Mouse (Mus musculus): ENCODE results near the gene Ifitm1.

Gene Ifitm1

GRCm38 (mm10) chr7:140966921-140967320 is at the start of gene Ifitm1:
Gene Ifitm1, plus strand, starts transcription at chr7:140967221.
- DNase-seq (ENCODE audit: low read depth, low spot score) = no peak

DNA sequence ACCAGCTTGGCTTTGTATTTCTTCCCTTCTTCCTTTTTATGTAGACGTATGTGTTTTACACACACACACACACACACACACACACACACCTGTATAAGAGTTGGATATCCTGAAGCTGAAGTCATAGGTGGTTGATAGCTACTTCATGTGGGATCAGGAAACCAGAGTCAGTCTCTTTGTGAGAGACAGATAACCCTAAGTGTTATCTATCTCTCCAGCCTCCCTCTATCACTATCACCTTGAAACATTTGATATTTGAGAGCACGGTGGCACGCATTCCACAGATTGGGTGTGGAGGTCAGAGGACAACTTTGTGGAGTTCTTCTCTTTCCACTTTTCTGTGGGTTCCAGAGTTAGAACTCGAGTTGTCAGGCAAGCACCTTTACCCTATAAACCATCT is 47.1 kb upstream of the Ifitm1 start:
- no peak for DNase-seq (ENCODE audit: low read depth, low spot score)

DNA sequence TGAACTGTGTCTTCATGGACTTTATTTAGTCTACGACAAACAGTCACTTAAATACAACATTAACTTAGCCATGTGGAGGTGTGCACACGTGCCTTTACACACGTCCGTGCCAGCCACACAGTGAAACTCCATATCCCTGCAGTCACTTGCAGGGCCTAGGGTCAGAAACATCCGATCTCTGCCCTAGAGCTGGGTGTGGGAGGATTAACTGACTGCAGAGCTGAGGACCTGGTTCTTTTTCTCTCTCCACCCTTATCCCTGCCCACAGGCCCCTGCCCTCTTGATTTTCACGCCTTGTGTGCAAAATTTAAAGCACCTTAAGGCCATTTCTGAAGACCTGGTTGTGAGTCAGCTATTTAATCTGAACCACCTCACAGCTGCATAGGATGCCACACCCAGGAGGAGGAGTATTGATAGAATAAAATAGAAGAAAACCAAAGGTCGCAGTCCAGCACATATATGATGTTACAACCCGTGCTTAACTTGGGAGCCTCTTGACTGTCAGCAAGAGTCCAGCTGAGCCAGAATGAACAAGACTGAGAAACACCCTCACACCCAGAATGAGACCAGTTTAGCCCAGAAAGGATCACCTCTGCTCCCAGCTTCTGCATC is 46.5 kb upstream of the Ifitm1 start, which contains the start of gene Nlrp6:
TSS of gene Nlrp6 (plus strand) at position 485 of the 612 bp plus-strand sequence.
- no peak for DNase-seq (ENCODE audit: low read depth, low spot score)

GRCm38 (mm10) chr7:140921225-140921975 is 45.6 kb upstream of the Ifitm1 start:
- no peak for DNase-seq (ENCODE audit: low read depth, low spot score)

GRCm38 (mm10) chr7:140922398-140923069 is 44.5 kb upstream of the Ifitm1 start:
- no peak for DNase-seq (ENCODE audit: low read depth, low spot score)

- no peak for DNase-seq (ENCODE audit: low read depth, low spot score)
Observed at GRCm38 (mm10) chr7:140923070-140923775, 43.8 kb upstream of the Ifitm1 start.

DNA sequence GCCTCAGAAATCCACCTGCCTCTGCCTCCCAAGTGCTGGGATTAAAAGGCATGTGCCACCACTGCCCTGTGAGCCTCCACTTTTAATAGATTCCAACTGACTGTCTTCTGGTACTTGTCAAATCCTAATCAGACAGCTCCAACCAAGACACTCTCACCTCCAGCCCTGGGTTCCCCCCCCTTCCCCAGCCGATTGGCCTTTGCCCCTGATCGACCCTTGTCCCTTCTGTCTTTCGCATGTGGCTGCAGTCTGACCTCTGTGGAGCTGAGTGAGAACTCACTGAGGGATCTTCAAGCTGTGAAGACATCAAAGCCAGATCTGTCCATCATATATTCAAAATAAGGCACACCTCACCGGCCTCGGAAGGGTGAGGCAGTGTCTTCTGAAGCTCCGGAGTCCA is 39.8 kb upstream of the Ifitm1 start:
- no peak for DNase-seq (ENCODE audit: low read depth, low spot score)

DNA sequence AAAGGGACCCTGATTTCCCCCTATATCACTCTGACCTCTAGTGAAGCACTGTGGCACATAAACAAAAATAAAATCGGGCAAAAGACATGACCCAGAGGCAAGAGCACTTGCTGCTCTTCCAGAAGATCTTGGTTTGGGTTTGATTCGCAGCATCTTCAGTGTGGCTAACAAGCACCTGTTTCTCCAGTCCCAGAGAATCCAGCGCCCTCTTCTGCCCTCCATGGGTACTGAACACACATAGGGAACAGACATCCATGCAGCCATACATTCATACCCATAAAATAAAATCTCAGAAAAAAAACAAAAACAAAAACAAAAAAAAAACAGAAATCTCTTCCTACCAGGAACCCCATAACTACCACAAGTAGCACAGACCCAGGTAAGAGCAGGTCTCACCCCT is 28.6 kb upstream of the Ifitm1 start:
- DNase-seq (ENCODE audit: low read depth, low spot score) = peak; percentile 51

DNA sequence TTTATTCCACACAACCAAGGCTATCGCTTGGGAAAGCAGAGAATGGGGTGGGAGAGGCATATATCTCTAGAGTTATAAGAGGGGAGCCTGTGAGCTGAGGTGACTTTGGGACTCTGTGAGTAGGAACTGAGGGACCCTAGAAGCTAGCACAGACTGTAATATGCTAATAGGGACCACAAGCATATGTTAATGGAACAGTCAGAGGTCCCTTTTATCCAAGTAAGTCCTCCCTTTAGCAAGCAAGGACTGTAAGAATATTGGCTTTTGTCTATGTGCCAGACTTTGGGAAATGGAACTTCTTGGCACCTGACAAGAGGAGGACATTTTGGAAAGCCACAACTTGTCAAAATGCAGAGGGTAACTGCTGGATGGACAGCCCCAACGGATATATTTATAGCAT is 28.1 kb upstream of the Ifitm1 start:
- no peak for DNase-seq (ENCODE audit: low read depth, low spot score)

DNA sequence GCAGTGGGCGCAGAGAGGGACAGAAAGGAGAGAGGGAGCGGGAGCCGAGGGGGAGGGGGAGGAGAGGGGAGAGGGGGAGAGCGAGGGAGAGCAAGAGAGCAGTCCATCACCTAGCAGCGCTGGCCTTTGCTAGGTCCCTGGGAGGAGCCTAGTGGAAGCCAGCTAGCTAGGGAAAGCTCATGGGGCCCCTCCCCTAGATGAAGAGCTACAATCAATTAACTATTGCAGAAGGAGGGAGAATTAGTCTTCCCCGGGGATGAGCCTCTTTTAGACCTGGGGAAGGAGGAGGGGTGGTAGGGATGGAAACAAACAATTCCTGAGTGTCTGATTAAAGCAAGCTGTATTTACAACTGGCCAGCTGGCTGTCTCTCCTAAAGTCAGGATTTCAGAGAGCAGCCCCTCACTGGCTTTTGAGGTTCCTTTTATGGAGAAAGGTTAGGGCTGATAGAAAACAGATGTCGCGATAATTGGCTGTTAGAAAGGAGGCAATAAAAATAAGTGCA is 27.3 kb upstream of the Ifitm1 start:
- DNase-seq (ENCODE audit: low read depth, low spot score) = no peak

GRCm38 (mm10) chr7:140941222-140942051 is 25.6 kb upstream of the Ifitm1 start, which contains the start of gene Pgghg:
Gene Pgghg, plus strand, starts transcription at chr7:140941391.
- DNase-seq (ENCODE audit: low read depth, low spot score) = peak; percentile 94

- DNase-seq (ENCODE audit: low read depth, low spot score) = no peak
Observed at GRCm38 (mm10) chr7:140942341-140942740, 24.7 kb upstream of the Ifitm1 start.

GRCm38 (mm10) chr7:140942811-140943210 is 24.2 kb upstream of the Ifitm1 start:
- no peak for DNase-seq (ENCODE audit: low read depth, low spot score)

- DNase-seq (ENCODE audit: low read depth, low spot score) = no peak
Observed at GRCm38 (mm10) chr7:140943356-140943755, 23.7 kb upstream of the Ifitm1 start.

DNA sequence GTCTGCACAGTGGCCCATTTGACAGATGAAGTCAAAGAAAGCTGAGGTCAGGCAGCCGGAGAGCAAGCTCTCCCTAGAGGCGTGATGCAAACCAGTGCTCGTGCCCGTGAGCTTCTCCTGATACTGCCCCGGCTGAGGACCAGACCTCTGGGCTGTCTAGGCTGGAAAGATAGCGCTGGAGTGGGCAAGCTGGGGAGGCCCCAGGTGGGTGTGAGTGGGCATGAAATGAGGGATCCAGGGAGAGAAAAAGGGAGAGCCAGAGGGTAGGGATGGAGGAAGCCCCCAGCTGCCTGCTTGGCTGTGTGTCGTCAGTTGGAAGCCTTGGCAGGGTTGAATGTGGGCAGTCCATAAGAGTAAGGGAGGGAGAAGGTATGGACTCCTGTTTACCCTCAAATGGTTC is 22.8 kb upstream of the Ifitm1 start:
- no peak for DNase-seq (ENCODE audit: low read depth, low spot score)

- DNase-seq (ENCODE audit: low read depth, low spot score) = no peak
Observed at GRCm38 (mm10) chr7:140945247-140945646, 21.8 kb upstream of the Ifitm1 start.

- no peak for DNase-seq (ENCODE audit: low read depth, low spot score)
Observed at GRCm38 (mm10) chr7:140946311-140946710, 20.7 kb upstream of the Ifitm1 start.

DNA sequence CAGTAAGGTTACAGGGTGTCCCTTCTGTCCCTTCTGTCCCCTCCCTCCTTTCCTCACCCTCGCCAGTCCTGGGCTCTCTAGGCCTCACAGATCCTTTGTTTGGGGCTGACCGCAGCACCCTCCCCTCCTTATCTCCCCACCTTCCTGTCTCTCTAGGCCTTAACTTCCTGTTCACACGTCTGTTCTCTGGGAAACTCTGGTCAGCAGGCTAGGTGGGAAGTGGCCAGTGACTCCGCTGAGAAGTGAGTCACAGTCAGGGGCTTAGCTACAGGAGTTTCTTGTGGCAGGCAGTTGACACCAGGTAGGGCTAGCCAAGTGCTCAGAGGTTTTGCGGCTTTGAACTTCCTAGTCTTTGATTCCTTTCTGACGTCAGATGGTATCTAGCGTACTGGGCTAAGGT is 20.0 kb upstream of the Ifitm1 start:
- DNase-seq (ENCODE audit: low read depth, low spot score) = no peak

DNA sequence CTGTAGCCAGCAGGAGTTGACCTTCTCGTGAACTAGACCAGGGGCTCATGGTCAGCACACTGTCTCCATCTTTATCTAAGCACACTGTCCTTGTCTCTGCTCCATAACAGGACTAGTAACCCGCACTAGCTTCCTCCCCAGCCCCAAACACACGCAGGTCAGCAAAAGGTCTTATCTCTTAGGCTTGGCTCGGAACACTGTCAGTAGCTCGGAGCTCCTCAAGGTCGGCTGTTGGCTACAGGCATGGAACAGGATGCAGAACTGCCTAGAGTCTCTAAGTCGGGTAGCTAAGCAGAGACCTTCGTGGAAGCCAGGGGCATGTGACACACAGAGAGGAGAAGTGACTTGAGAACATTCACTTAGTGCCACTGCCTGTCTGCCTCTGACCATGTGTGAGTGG is 18.9 kb upstream of the Ifitm1 start:
- no peak for DNase-seq (ENCODE audit: low read depth, low spot score)

- no peak for DNase-seq (ENCODE audit: low read depth, low spot score)
Observed at GRCm38 (mm10) chr7:140949255-140949654, 17.8 kb upstream of the Ifitm1 start.
